Comparison of ENCODE assay signal across 12 mouse cellular contexts in genomic region chr11:72502236-72502635, GRCm38 (mm10). TPM values are rescaled to one million over a fixed set of nuclear protein-coding genes. Genes with fewer than 3 reads are reported as not detected.
DNase-seq lines count a peak whose midpoint lies in the region.
"Had no signal": no experiment of that assay in that cellular context is flagged by ENCODE, and none has a peak within 500 bp of the region (broad histone marks: within the 10 kb centered on the region; RNA-seq: fewer than 3 reads in every experiment).

No protein-coding gene starts in this region.

- no peaks in the 10 kb centered on the region for H3K9me3 ChIP-seq in heart, embryonic 10.5 days
- H3K9me3 ChIP-seq: liver, embryonic 12.5 days had no signal

- H3K27ac ChIP-seq in heart, embryonic 10.5 days: 0 out of 2 replicates have a peak overlapping the region, but pooled peaks have one; percentile 11
- H3K27ac ChIP-seq: liver, embryonic 12.5 days had no signal

- H3K27me3 ChIP-seq in heart, embryonic 10.5 days (ENCODE audit: insufficient read depth, poor library complexity, severe bottlenecking): peaks cover 51% of the 10 kb centered on the region

- no peak overlapping the region for H3K4me3 ChIP-seq in heart, embryonic 10.5 days
- H3K4me3 ChIP-seq: liver, embryonic 12.5 days had no signal

- H3K36me3 ChIP-seq in heart, embryonic 10.5 days: no peaks in the 10 kb centered on the region
- H3K36me3 ChIP-seq: liver, embryonic 12.5 days had no signal

- DNase-seq in heart, embryonic 10.5 days (ENCODE audit: low spot score): no peak
- DNase-seq in heart, adult 11 months: no peak
- peak; percentile 54 for DNase-seq in right cerebral cortex, adult 18-20 months
- no peak for DNase-seq in right cerebral cortex, postnatal 4 days
- peak; percentile 23 to 38 for DNase-seq in kidney, postnatal 4 days
- DNase-seq in spleen, postnatal 14 days (ENCODE audit: low spot score in 2 of 2): no peak
- DNase-seq in ovary, postnatal 14 days (ENCODE audit: low spot score): no peak
- no peak for DNase-seq in urinary bladder, postnatal 10 days (ENCODE audit: low spot score)
- DNase-seq: gastrocnemius, postnatal 36 days; heart, postnatal 10 days had no signal

- 14% methylated on average over 8 of the region's 8 CpGs for WGBS in heart, embryonic 10.5 days

- H3K4me1 ChIP-seq in heart, embryonic 10.5 days: peaks cover 37% of the 10 kb centered on the region

RNA-seq across cellular contexts. Expression of gene Spns2, which starts 12.5 kb away (rescaled TPM):
- polyA plus RNA-seq in heart, embryonic 10.5 days (2016; fragmentation: Nextera tagmentation; extraction: Ambion mirVana): 5.7 and 7.1 TPM in 2 replicates

RNA-seq across cellular contexts. Expression of gene Spns3, which starts 48.1 kb away (rescaled TPM):
- polyA plus RNA-seq in heart, embryonic 10.5 days (2016; fragmentation: Nextera tagmentation; extraction: Ambion mirVana): 0.11 and 0.28 TPM in 2 replicates
- polyA plus RNA-seq: embryonic facial prominence, embryonic 11.5 days had no signal

Comparison
In these comparisons a context has a peak if more than half of its experiments do, and no peak if none do; other contexts are left out.
1. DNase-seq: peak in right cerebral cortex, adult 18-20 months (single experiment) and kidney, postnatal 4 days (2 of 2); none in heart, embryonic 10.5 days (single experiment), heart, adult 11 months (single experiment), right cerebral cortex, postnatal 4 days (single experiment), spleen, postnatal 14 days (0 of 2), ovary, postnatal 14 days (single experiment) and urinary bladder, postnatal 10 days (single experiment).